Mouse (Mus musculus) stomach, postnatal 0 days (tissue): ENCODE results near the gene Ccdc136.

Experiments
- CTCF ChIP-seq: IDR thresholded peaks from 2 replicates; pipeline ENCODE4 v1.5.1; 2016; ENCODE audit warnings: antibody characterized with exemption, low read depth, mild to moderate bottlenecking, moderate library complexity
- EP300 ChIP-seq: optimal IDR thresholded peaks from 2 replicates; pipeline ENCODE3; 2016; ENCODE audit warnings: antibody characterized with exemption

GRCm38 (mm10) chr6:29388052-29388518, 8.0 kb upstream of the Ccdc136 start, which contains the start of gene Opn1sw:
- no peak for TF ChIP-seq EP300
- no peak for TF ChIP-seq CTCF
